Mouse (Mus musculus) lung, postnatal 4 days (tissue): ENCODE measurements around the gene Glipr1l1.
"Not testable (repeated sequence)": the region's sequence is repeated elsewhere in the genome, so short reads cannot be mapped to it uniquely, and the experiment has no call there.

Experiments
- DNase-seq, 2 experiments: peaks; one replicate each; pipeline ENCODE4 v3.0.0; 2021

Glipr1l1 gene

DNA sequence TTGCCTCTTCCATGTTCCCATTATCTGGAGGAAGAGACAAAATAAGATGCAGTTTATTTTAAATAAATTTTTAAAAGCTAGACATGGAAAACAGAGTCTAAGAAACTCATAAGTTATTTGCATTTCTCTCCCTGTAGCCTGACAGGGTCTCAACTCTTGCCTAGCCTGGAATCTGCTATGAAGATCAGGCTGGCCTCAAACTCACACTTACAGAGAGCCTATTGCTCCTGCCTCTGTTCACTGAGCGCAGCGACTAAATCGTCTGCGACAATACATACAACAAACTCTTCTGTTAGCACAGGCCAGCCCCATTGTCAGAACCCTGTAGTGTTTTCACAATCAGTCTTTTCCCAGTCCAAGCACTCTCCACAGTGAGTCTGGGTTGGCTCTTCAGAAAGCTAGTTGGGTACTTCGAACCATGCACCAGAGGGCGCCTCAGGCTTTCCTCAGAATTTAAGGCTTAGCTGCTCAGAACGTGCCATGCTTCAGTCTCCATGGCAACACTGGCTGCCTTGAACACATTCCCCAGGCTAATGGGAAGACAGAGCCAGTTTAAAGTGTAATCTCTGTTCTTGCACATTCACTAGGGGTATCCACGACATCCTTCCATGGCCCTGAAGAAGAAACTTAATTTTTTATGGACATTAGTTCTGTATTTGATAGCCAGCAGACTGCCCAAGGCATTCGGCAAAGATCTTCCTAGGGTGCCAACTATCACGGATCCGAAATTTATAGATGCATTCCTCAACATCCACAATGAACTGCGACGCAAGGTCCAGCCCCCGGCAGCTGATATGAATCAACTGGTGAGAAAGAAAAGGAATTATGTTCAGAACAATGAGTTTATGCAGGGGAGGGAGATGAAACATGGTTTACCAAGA, at the start of gene Glipr1l1:
Gene Glipr1l1 (plus strand): TSS at position 488 of the 881 bp plus-strand sequence.
- DNase-seq = peak; percentile 48 to 61

DNA sequence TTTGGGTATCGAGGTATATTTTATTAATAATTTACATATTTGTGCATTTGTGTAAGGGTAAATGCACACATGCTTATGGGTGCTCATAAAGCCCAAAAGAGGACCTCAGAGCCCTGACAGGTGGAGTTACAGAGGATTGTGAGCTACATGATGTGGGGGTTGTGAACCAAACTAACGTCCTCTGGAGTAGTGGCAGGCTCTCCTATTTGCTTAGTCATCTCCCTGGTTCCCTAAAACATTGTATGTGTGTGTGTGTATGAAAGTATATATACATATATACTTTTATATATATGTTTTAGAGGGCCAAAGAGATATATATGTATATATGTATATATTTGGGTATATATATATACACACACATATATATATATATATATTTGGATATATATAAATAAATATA, 36.4 kb upstream of the Glipr1l1 start:
- DNase-seq = no peak

DNA sequence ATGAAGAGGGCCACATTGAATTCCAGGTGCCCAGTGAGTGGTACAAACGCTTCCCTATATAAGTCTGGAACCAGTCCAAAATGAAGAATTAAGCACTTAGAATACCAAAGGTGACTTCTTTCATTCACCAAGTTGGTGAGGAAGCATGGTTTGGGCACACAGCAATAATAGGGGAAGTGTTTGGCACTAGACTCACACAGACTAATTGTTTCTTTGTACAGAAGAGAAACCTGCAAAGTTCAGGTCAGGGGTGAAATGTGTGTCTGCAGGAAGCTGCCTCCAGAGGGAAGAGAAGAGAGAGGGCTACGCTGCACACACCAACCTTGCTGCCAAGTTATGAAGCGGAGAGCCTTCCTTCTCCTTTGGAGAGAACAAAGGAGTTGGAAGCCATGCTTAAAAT, 31.3 kb upstream of the Glipr1l1 start:
- DNase-seq = not testable (repeated sequence)

DNA sequence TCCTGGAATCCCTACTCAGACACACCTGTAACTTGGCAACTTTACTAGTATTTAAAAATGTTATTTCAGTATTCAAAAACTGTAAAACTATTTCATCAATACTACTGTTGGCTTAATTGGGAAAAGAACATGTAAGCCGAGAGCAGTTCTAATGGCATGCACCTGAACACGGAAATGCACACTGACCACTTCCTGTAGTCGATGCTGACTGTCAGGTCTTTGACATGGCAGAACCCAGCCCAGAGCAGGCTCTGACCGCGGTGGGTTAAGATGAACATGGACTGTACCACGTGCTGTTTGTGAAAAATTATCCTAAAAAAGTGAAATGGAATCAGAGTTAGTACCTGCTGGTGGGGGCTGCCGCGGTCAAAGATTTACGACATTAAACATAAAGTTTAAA, 16.5 kb upstream of the Glipr1l1 start:
- DNase-seq = not testable (repeated sequence)

DNA sequence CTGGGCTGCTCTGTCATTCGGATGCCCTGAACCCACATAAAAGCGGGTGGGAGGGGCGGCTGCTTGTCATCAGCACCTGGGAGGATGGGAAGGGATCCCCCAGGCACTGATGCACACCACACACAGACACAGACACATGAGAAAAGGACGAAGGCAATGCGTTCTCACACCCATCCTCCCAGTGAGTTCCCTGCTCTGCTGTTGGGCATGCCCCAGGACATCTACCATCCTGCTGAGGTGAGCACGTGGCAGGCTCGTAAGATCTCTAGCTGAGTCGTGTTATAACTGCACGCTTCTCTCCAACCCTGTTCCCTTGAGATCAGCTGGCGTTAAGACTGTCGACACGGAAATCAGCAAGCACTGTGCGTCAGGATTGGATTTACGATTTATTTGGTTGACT, 15.7 kb upstream of the Glipr1l1 start:
- not testable (repeated sequence) for DNase-seq

DNA sequence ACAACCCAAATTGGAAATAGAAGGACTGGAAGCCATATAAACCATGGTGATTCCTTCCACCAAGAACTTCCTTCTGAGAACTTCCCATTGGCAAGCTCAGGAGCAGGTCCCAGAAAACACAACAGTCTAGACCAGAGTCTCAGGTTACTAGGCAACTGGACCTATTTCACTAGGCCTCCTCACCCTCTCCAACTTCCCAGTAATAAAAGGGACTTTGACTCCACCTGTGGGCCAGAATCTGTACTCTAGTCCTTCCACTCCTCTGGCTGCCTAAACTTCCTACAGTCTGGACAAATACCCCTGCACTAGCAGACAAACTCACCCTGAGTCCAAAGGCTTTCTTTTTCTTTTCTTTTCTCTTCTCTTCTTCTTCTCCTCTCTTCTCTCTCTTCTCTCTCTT, 8.8 kb upstream of the Glipr1l1 start:
- no peak for DNase-seq

DNA sequence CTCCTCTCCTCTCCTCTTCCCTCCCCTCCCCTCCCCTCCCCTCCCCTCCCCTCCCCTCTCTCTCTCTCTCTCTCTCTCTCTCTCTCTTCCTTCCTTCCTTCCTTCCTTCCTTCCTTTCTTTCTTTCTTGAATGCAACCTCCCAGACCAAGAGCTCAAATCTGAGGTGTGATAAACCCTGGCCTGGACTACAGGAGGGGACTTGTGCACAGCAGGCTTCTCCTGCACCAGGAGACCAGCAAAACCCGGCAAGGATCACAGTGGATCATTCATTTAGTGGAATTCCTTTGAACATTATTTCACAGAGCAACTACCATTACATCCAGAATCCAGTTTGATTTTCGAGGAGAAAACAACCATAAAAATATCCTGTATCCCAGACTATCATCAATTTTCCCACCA, 8.0 kb upstream of the Glipr1l1 start:
- DNase-seq = peak in 1 of 2 experiments; percentile 9

DNA sequence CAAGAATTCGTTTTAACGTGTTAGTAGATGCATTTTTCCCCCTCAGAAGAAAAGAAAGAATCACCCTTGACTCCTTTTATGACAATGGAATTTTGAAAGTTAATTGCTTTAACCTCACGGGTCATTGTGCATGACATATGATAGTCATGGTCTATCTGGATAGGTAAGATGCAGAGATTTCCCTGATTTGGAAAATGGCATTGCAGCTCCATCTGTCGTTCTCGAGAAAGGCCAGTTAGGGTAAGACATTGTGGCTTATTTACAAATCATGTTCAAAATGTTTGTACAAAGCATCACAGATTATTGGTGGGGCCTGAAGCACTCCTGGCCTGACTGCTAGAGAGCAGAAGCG, 570 bp downstream of the Glipr1l1 start:
- not testable (repeated sequence) for DNase-seq

DNA sequence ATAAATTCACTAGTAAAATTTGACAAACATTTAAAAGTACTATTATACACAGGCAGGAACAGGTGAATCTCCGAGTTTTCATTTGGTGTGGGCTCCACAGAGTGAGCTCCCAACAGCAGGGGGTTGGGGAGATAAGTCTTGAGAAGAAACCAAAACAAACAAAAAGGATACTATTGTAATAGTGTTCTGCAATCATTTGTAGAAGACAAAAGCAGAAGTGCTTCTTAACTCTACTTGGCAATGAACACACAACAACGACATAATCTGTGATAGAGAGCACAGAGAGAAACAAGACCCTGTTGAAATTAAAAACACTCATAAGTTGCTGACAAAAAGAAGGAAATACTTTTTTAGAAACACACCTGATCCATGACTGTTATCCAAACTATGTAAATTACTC, 20.1 kb downstream of the Glipr1l1 start:
- no peak for DNase-seq

DNA sequence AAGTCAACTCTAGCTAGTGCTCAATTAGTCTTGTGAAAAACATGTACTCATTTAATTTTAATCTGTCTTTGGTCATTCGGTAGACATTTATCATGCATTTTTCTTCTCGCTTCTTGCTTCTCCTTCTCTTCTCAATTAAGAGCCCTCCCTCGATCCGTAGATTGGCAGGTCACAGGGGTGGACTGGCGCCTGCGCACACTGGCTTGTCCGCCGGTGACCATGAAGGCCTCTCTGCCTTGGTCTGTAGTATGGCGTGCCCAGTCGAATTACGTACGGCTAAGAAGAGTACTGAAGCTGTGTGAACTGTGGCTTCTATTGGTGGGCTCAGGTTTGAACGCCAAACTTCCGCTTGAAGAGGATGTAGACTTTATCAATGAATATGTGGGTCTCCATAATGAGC, 23.2 kb downstream of the Glipr1l1 start, which contains the start of gene Glipr1l2:
Gene Glipr1l2 (plus strand): TSS at position 198 of the 400 bp plus-strand sequence.
- DNase-seq = no peak

DNA sequence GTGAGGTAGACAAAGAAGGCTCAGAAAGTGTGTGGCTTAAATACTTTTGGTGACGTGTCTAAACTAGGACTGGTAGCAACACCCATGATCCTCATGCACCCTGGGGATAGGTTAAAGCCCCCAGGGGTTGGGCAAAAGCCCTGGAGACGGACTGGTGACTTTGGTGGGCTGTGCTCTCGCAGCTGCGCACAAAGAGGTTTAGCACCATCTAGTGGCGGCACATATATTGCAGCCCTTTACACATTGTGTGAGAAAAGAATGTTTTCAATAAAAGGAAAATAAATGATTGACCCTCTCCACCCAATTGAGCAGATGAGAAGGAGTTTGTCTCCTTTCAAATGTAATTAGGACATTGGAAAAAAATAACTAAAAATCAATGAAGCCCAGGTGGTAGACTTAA, 45.8 kb downstream of the Glipr1l1 start:
- DNase-seq = peak in 1 of 2 experiments; percentile 64

DNA sequence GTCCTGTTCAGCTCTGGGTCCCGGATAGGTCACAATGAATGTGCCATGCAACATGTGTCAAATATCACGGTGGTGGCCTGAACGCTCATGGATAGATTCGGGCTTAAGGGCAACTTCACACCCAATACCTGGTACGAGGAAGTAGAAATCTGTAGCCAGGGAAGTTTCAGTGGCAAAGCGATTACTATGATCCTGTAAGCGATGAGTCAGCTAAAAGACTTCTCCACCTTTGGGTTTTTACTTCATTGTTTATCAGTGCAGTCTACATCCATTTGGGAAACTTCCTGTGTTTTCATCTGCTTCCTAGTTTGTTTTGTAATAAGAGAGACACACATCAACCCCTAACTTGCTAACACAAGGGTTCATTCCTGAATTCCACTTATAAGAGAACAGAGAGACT, 50.4 kb downstream of the Glipr1l1 start:
- DNase-seq = no peak

DNA sequence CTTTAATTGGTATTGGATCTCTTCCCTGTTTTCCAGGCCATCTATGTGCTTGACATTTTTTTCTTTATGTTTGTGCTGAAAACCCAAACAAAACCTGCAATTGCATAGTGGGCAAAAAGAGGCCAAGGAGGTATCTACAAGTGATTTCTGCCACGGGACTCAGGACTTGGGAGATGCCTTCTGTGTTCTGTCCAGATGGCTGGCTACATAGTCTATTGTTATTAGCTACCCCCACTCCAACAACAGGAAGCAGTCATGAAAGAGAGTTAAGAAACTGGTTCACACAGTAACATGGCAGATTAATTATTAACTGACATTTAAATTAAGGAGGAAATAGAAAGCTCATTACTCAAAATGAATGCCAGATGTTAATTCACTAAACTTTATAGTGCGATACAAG, 65.1 kb downstream of the Glipr1l1 start:
- not testable (repeated sequence) for DNase-seq

DNA sequence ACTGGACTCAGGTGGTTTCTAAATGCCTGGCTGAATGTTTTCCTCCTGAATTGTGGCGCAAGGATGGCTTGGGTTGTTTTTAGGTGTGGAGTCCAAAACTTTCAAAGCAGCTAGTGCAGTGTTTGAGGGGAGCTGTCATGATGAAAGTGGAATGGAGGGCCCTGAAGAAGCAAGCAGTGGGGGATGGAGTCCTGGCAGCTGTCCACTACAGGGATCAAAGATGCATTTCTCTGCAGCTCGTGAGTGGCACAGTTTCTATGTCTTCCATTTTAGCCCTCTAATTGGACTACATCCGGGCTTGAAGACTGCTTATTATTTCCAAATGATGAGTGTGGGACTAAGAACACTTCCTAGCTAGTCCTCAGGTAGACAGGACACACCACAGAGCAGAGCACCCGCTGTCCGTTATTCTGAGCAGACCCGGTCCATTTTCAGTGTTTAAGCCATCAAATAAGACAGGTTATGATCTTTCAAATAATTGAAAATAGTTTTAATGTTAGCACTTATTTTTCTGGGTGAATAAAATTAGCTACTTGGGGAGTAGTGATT, 67.8 kb downstream of the Glipr1l1 start:
- not testable (repeated sequence) for DNase-seq
